Mouse (Mus musculus) MEL (cell line): ENCODE measurements around the gene Gm48551.

ENCODE experiments used
- CHD1 ChIP-seq: IDR thresholded peaks from 2 replicates; pipeline ENCODE4 v1.6.1; 2012; ENCODE audit warnings: low read depth, mild to moderate bottlenecking, inconsistent platforms, low read length, improper control_type of control experiment
- CTCF ChIP-seq, 3 experiments: IDR thresholded peaks in 2 of 3; conservative IDR thresholded peaks in 1 of 3; 2 replicates each; pipeline ENCODE4 v1.5.1; 2011 to 2012; ENCODE audit warnings: low read length in 3 of 3, low read depth in 2 of 3, mild to moderate bottlenecking in 2 of 3, improper control_type of control experiment in 1 of 3, inconsistent platforms in 1 of 3, mixed read lengths in 1 of 3, moderate library complexity in 1 of 3; ENCODE audit not compliant: control insufficient read depth in 1 of 3, insufficient read depth in 1 of 3, poor library complexity in 1 of 3, severe bottlenecking in 1 of 3
- ELF1 ChIP-seq: IDR thresholded peaks from 2 replicates; pipeline ENCODE4 v1.6.1; 2014; ENCODE audit warnings: low read depth, mild to moderate bottlenecking, inconsistent platforms, low read length, improper control_type of control experiment, moderate library complexity
- EP300 ChIP-seq, 2 experiments: IDR thresholded peaks; 2 replicates each; pipeline ENCODE4 v1.6.1; 2011; ENCODE audit warnings: improper control_type of control experiment in 2 of 2, low read length in 2 of 2, low read depth in 1 of 2, mild to moderate bottlenecking in 1 of 2
- ETS1 ChIP-seq: IDR thresholded peaks from 2 replicates; pipeline ENCODE4 v1.6.1; 2012; ENCODE audit warnings: low read depth, mild to moderate bottlenecking, inconsistent platforms, low read length, improper control_type of control experiment, moderate library complexity
- GABPA ChIP-seq: IDR thresholded peaks from 2 replicates; pipeline ENCODE4 v1.6.1; 2012; ENCODE audit warnings: low read depth, mild to moderate bottlenecking, inconsistent platforms, low read length, improper control_type of control experiment, moderate library complexity
- HCFC1 ChIP-seq: IDR thresholded peaks from 2 replicates; pipeline ENCODE4 v1.6.1; 2012; ENCODE audit warnings: low read depth, mild to moderate bottlenecking, inconsistent platforms, low read length, improper control_type of control experiment, moderate library complexity
- JUND ChIP-seq: IDR thresholded peaks from 2 replicates; pipeline ENCODE4 v1.6.1; 2011; ENCODE audit warnings: low read depth, mild to moderate bottlenecking, improper control_type of control experiment, low read length
- MAX ChIP-seq: IDR thresholded peaks from 2 replicates; pipeline ENCODE4 v1.6.1; 2011; ENCODE audit warnings: low read length, improper control_type of control experiment
- MXI1 ChIP-seq: IDR thresholded peaks from 2 replicates; pipeline ENCODE4 v1.6.1; 2011; ENCODE audit warnings: mild to moderate bottlenecking, low read depth, low read length, improper control_type of control experiment
- NELFE ChIP-seq: IDR thresholded peaks from 2 replicates; pipeline ENCODE4 v1.6.1; 2011; ENCODE audit warnings: low read depth, low read length, improper control_type of control experiment
- POLR2A ChIP-seq, 2 experiments: IDR thresholded peaks; 2 replicates each; pipeline ENCODE4 v1.6.1; 2011 to 2012; ENCODE audit warnings: low read length in 2 of 2, mild to moderate bottlenecking in 2 of 2, control low read depth in 1 of 2, improper control_type of control experiment in 1 of 2, low read depth in 1 of 2, moderate library complexity in 1 of 2; ENCODE audit not compliant: control insufficient read depth in 1 of 2, insufficient read depth in 1 of 2, poor library complexity in 1 of 2
- USF1 ChIP-seq: IDR thresholded peaks from 2 replicates; pipeline ENCODE4 v1.6.1; 2014; ENCODE audit warnings: low read depth, mild to moderate bottlenecking, inconsistent platforms, low read length, improper control_type of control experiment, moderate library complexity
- ZC3H11A ChIP-seq: IDR thresholded peaks from 2 replicates; pipeline ENCODE4 v1.6.1; 2012; ENCODE audit warnings: low read depth, mild to moderate bottlenecking, inconsistent platforms, low read length, improper control_type of control experiment

DNA sequence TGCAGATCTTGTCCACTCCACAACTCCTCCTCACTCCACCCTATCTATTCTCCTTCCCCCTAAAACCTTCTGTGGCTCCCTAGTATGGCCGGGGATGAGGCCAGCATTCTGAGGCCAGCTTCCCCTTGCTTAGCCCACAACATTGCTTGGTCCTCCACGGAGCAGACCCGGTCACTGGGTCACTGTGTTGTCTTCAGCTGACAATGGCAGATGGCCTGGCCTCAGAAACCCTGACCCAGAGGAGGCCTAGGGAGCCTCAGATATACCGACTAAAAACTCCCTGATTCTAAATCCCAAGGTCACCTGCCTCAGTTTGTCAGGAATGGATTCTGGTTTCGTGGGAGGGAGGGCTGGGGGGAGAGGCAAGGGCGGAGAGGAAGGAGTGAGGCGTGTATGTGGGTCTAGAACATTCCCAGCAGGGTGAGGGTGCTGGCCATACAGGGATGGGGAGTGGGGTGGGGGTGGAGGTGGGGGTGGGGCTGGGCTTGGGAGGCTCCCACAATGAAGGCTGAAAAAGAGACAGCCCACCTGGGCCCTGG lies 18.0 kb downstream of the Gm48551 start:
- TF ChIP-seq EP300 (IDR thresholded peaks at IDR 0.05; ENCODE audit: low read depth in 1 of 2, low read length in 2 of 2) (no peak), CTCF (IDR thresholded peaks at IDR 0.05 in 2 of 3, conservative IDR thresholded peaks at IDR 0.05 in 1 of 3; ENCODE audit: control insufficient read depth in 1 of 3, insufficient read depth in 1 of 3, low read depth in 2 of 3, low read length in 3 of 3, poor library complexity in 1 of 3, severe bottlenecking in 1 of 3) (no peak), NELFE (no peak), ELF1 (no peak), ZC3H11A (no peak), MXI1 (no peak), MAX (no peak), USF1 (no peak), ETS1 (no peak), POLR2A (IDR thresholded peaks at IDR 0.05; ENCODE audit: control insufficient read depth in 1 of 2, insufficient read depth in 1 of 2, low read depth in 1 of 2, low read length in 2 of 2, poor library complexity in 1 of 2) (no peak), HCFC1 (no peak), CHD1 (no peak), GABPA (no peak), JUND (no peak)
